Mouse (Mus musculus) embryonic facial prominence, embryonic 15.5 days (tissue): Measurements from ENCODE around the gene Susd3. TPM values are rescaled to one million over a fixed set of nuclear protein-coding genes. Genes with fewer than 3 reads are reported as not detected.

Source experiments
- ATAC-seq: fragments of 200-750 bp; cut with Nextera tagmentation; 2 replicates; pipeline ENCODE4 v1.8.0; 2017; ENCODE audit warnings: low read depth, moderate TSS enrichment; ENCODE audit not compliant: insufficient number of reproducible peaks, low FRiP score, low TSS enrichment
- H3K27ac ChIP-seq: fragments of 300-500 bp; sonication (generic); replicated peaks from 2 replicates; pipeline ENCODE4 v1.5.1; 2015; ENCODE audit warnings: mild to moderate bottlenecking, inconsistent platforms
- H3K27me3 ChIP-seq: fragments of 300-500 bp; sonication (generic); 2 replicates; pipeline ENCODE4 v1.6.1; 2015; ENCODE audit warnings: inconsistent platforms
- H3K36me3 ChIP-seq: fragments of 300-500 bp; sonication (generic); 2 replicates; pipeline ENCODE4 v1.6.1; 2015; ENCODE audit warnings: mild to moderate bottlenecking, inconsistent platforms
- H3K4me1 ChIP-seq: fragments of 300-500 bp; sonication (generic); 2 replicates; pipeline ENCODE4 v1.6.1; 2015; ENCODE audit warnings: inconsistent platforms
- H3K4me2 ChIP-seq: fragments of 300-500 bp; sonication (generic); replicated peaks from 2 replicates; pipeline ENCODE4 v1.6.1; 2015; ENCODE audit warnings: mild to moderate bottlenecking, inconsistent platforms
- H3K4me3 ChIP-seq: fragments of 300-500 bp; sonication (generic); replicated peaks from 2 replicates; pipeline ENCODE4 v1.5.1; 2015; ENCODE audit warnings: mild to moderate bottlenecking, inconsistent platforms
- H3K9ac ChIP-seq: fragments of 300-500 bp; sonication (generic); 2 replicates; pipeline ENCODE4 v1.6.1; 2015; ENCODE audit warnings: inconsistent platforms
- H3K9me3 ChIP-seq: fragments of 300-500 bp; sonication (generic); replicated peaks from 2 replicates; pipeline ENCODE4 v1.6.1; 2016; ENCODE audit warnings: inconsistent platforms
- WGBS: fragments of 180-500 bp; shearing (Covaris S2); methylation state at CpG from one replicate; pipeline ENCODE4 v1.1.7; 2015; 5-methylcytosine and 5-hydroxymethylcytosine counted together
- polyA plus RNA-seq: library from polyadenylated mRNA; unstranded; fragments of >200 nt; fragmentation: Nextera tagmentation; extraction: Ambion mirVana; gene quantifications from 2 replicates; pipeline ENCODE4 v1.2.1, GENCODE M21; 2015

Gene Susd3
- polyA plus RNA-seq, 1 experiment from 2014 or later, result 3.7 TPM

GRCm38 (mm10) chr13:49192156-49192855 lies 56.2 kb downstream of the Susd3 start:
- Histone ChIP-seq H3K27ac (no peak overlapping the region), H3K4me2 (no peak overlapping the region), H3K27me3 (no peaks in the 10 kb centered on the region), H3K9me3 (no peaks in the 10 kb centered on the region), H3K4me3 (no peak overlapping the region), H3K9ac (no peak overlapping the region), H3K36me3 (peaks cover 8% of the 10 kb centered on the region), H3K4me1 (peaks cover 39% of the 10 kb centered on the region)
- ATAC-seq, result no peak
- WGBS, result 66% methylated on average over 16 of the region's 16 CpGs

GRCm38 (mm10) chr13:49191673-49192035 lies 56.9 kb downstream of the Susd3 start:
- Histone ChIP-seq H3K4me1 (peaks cover 44% of the 10 kb centered on the region), H3K4me2 (no peak overlapping the region), H3K9ac (no peak overlapping the region), H3K4me3 (no peak overlapping the region), H3K27me3 (no peaks in the 10 kb centered on the region), H3K27ac (no peak overlapping the region), H3K9me3 (no peaks in the 10 kb centered on the region), H3K36me3 (peaks cover 8% of the 10 kb centered on the region)
- ATAC-seq, result no peak
- 61% methylated on average over 5 of the region's 5 CpGs for WGBS

DNA sequence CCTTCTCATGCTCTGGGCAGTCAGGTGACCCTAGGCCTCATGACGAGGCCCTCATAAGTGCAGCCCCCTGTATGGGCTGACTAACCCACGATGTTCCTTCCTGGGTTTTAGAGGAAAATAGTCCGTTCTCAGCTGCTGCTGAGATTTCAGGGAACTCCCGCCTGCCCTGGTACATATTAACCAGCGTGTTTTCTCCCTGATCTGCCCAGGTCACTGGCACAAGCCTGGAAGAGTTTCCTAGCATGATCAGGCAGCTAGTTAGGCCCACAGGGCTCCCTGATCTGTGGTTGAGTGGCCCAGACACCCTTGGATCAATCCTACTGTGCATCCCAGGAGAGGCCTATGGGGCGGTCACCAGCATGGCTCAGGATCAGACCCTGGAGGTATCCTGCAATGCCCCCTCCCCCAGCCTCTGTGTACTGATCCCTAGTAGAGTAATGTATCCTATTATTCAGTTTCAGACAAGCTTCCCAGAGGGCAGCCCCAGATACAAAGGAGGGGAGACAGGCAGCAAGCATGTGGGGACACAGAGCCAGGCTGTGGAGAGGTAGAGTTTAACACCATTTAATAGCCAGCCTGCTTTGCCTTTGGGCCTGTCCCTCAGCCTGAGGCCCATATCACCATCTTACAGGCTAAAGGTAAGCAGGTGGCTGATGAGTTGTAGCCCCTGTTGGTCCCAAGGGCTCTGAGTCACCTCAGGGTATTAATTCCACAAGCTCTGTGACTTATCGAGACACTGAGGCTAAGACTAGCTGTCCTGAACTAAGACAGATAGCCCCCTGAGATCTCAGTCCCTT lies 57.4 kb downstream of the Susd3 start:
- H3K9ac ChIP-seq, result no peak overlapping the region
- no peaks in the 10 kb centered on the region for H3K9me3 ChIP-seq
- peaks cover 48% of the 10 kb centered on the region for H3K4me1 ChIP-seq
- no peak overlapping the region for H3K4me2 ChIP-seq
- WGBS, result 78% methylated on average over 7 of the region's 7 CpGs
- ATAC-seq, result no peak
- no peak overlapping the region for H3K4me3 ChIP-seq
- no peak overlapping the region for H3K27ac ChIP-seq
- H3K36me3 ChIP-seq, result peaks cover 5% of the 10 kb centered on the region
- H3K27me3 ChIP-seq, result no peaks in the 10 kb centered on the region

DNA sequence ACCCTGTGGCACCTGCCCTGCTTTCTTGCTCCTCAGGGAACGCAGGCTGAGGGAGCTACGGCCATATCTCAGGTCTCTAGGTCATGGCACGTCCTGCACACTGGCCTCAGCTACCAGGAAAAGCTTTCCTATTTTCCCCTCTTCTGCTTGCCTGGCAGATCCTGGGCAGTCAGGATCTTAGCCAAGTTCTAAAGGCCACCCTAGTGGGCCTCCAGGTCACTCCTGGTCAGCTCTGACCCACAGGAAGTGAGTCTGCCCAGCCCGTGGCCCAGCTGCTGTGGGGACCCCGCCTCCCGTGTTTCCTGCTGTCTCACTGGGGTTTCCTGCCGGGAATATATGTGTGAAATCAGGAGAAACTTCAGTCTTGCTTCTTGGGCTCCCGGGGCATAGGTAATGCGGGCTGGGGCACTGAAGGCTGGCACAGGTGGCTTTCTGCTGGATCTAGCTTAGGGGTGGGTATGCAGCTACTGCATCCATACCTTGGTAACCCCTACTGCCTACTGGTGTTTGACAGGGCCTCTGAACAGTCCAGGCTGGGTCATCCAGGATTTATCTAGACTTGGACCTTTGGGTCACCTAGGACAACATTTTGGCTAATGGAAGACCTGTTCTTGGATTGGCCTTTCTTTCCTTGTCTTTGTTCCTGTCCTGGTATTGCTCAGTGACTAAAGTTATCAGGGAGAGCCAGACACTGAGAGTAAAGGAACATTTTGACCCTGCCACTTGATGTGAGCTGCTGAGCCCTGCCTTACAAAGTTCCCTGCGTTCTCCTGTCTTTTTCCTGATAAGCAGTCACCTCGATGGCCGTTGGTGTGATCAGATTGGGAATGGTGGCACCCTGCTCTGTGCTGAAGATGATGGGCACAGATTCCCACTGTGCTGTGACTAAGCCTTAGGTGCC lies 58.3 kb downstream of the Susd3 start:
- Histone ChIP-seq H3K9ac (no peak overlapping the region), H3K9me3 (no peaks in the 10 kb centered on the region), H3K27me3 (no peaks in the 10 kb centered on the region), H3K4me3 (no peak overlapping the region), H3K27ac (no peak overlapping the region), H3K36me3 (no peaks in the 10 kb centered on the region), H3K4me1 (peaks cover 48% of the 10 kb centered on the region), H3K4me2 (no peak overlapping the region)
- ATAC-seq, result no peak
- WGBS, result 69% methylated on average over 12 of the region's 12 CpGs

GRCm38 (mm10) chr13:49188966-49189360 lies 59.5 kb downstream of the Susd3 start:
- no peak overlapping the region for H3K27ac ChIP-seq
- no peaks in the 10 kb centered on the region for H3K9me3 ChIP-seq
- H3K4me3 ChIP-seq, result no peak overlapping the region
- no peak for ATAC-seq
- H3K4me2 ChIP-seq, result peak overlapping the region; percentile 97; the same call in 1 of the 2 replicates
- 38% methylated on average over 2 of the region's 2 CpGs for WGBS
- peaks cover 48% of the 10 kb centered on the region for H3K4me1 ChIP-seq
- no peak overlapping the region for H3K9ac ChIP-seq
- no peaks in the 10 kb centered on the region for H3K36me3 ChIP-seq
- H3K27me3 ChIP-seq, result no peaks in the 10 kb centered on the region

DNA sequence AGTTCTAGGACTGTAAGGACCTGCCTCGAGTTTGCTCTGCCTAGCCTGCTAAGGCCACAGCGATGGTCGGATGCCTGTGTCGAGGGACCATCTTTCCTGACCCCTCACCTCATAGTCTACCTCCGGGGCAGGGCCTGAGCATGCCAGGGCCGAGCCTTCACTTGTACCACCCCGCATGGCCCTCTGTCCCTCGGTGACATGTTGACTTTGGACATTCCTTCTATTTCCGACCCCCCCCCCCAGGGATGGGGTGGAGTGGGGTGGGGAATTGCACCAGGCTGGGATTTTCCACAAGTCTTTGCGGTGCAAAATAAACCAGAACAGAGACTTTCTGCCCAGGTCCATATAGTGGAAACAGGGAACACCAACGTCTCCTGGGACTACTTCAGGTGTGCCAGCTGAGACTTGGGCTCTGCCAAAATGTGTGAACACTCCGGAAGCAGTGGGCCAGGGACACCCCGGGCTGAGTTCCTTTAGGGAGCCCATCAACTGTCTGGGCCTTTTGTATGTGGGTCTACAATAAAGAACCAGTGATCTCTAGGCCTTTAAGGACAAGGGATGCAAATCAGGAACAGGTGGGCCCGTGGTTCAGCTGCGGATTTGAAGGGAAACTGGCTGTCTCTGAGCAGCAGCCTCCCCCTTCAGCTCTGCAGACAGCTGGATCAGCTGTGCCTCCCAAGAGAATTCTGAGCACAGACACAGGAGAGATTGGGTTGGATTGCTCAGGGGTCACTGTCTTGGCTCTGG lies 60.1 kb downstream of the Susd3 start:
- H3K9me3 ChIP-seq, result no peaks in the 10 kb centered on the region
- peaks cover 48% of the 10 kb centered on the region for H3K4me1 ChIP-seq
- peak overlapping the region; percentile 85 for H3K4me3 ChIP-seq
- WGBS, result 14% methylated on average over 15 of the region's 15 CpGs
- no peak for ATAC-seq
- peak overlapping the region; percentile 97 for H3K4me2 ChIP-seq
- peak overlapping the region; percentile 53; the same call in 1 of the 2 replicates for H3K9ac ChIP-seq
- no peaks in the 10 kb centered on the region for H3K36me3 ChIP-seq
- H3K27ac ChIP-seq, result no peak overlapping the region
- no peaks in the 10 kb centered on the region for H3K27me3 ChIP-seq

- peak within 1 kb of the TSS; percentile 97 for H3K4me2 ChIP-seq
- no peaks in the 10 kb centered on the region for H3K36me3 ChIP-seq
- under 1% methylated on average over 81 of the region's 87 CpGs for WGBS
- peak within 1 kb of the TSS; percentile 79 for H3K27ac ChIP-seq
- peak within 1 kb of the TSS; percentile 53 for H3K9ac ChIP-seq
- no peaks in the 10 kb centered on the region for H3K9me3 ChIP-seq
- H3K4me3 ChIP-seq, result peak within 1 kb of the TSS; percentile 85
- H3K4me1 ChIP-seq, result peaks cover 48% of the 10 kb centered on the region
- H3K27me3 ChIP-seq, result no peaks in the 10 kb centered on the region
- peak; percentile 92 for ATAC-seq
These were observed 61.0 kb downstream of the Susd3 start, which contains the start of gene Ninj1 for GRCm38 (mm10) chr13:49187288-49188218. Ninj1 (plus strand) TSS chr13:49187485.

- Histone ChIP-seq H3K4me1 (peaks cover 42% of the 10 kb centered on the region), H3K27me3 (no peaks in the 10 kb centered on the region), H3K27ac (peak overlapping the region; percentile 63), H3K9ac (no peak overlapping the region), H3K4me3 (peak overlapping the region; percentile 85), H3K9me3 (no peaks in the 10 kb centered on the region), H3K36me3 (no peaks in the 10 kb centered on the region), H3K4me2 (peak overlapping the region; percentile 97)
- 15% methylated on average over 11 of the region's 11 CpGs for WGBS
- ATAC-seq, result peak; percentile 31; the same call in 1 of the 2 replicates
These were observed 61.7 kb downstream of the Susd3 start for GRCm38 (mm10) chr13:49186798-49187287.

DNA sequence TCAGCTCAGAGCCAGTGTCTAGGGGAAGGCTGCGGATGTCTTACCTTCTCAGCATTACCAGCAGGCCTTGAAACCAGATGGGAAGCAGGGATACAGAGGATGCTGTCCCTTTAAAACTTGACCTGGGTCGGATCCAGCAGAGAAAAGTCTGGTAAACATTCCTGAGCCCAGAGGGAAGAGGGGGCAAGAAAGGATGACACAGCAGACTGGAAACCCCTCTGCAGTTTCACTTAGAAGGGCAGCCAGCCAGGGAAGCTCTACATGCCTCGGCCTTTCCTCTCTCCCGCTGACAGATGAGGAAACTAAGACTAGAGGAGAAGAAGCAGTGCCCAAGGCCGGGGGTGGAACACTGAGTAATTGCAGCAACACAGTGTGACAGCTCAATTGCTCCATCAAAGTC lies 64.9 kb downstream of the Susd3 start:
- Histone ChIP-seq H3K27ac (no peak overlapping the region), H3K36me3 (no peaks in the 10 kb centered on the region), H3K4me2 (no peak overlapping the region), H3K27me3 (no peaks in the 10 kb centered on the region), H3K9ac (no peak overlapping the region), H3K4me1 (peaks cover 26% of the 10 kb centered on the region), H3K9me3 (no peaks in the 10 kb centered on the region), H3K4me3 (no peak overlapping the region)
- 33% methylated on average over 5 of the region's 5 CpGs for WGBS
- ATAC-seq, result no peak

GRCm38 (mm10) chr13:49183161-49183560 lies 65.3 kb downstream of the Susd3 start:
- no peak overlapping the region for H3K27ac ChIP-seq
- peaks cover 24% of the 10 kb centered on the region for H3K4me1 ChIP-seq
- no peak for ATAC-seq
- H3K27me3 ChIP-seq, result no peaks in the 10 kb centered on the region
- H3K4me2 ChIP-seq, result no peak overlapping the region
- H3K9ac ChIP-seq, result no peak overlapping the region
- no peaks in the 10 kb centered on the region for H3K36me3 ChIP-seq
- no peaks in the 10 kb centered on the region for H3K9me3 ChIP-seq
- 49% methylated on average over 5 of the region's 5 CpGs for WGBS
- H3K4me3 ChIP-seq, result no peak overlapping the region
